Mouse (Mus musculus) gastrocnemius, postnatal 36 days (tissue): ENCODE data around the gene Wipf3. TPM values are rescaled to one million over a fixed set of nuclear protein-coding genes. Genes with fewer than 3 reads are reported as not detected.

Experiments used
- DNase-seq, 2 experiments: peaks; one replicate each; pipeline ENCODE4 v3.0.0; 2022
- intact Hi-C: fragments of 180-260 bp; cut with DNase I; formaldehyde crosslinking; loops from one replicate; pipeline ENCODE4 v1.15.1; 2025
- total RNA-seq, 2 experiments: library from RNA; stranded (reverse); gene quantifications; 2 replicates each; pipeline ENCODE4 v1.2.3; 2021

Gene Wipf3
- total RNA-seq, 2 experiments from 2014 or later: 15.5 to 16.0 TPM

- intact Hi-C loops: loop anchor here (5.0 kb wide), 1 partner anchor 45 kb away; the partner anchor contains the start of gene Wipf3
- no peak for DNase-seq
These were observed 42.5 kb downstream of the Wipf3 start for GRCm38 (mm10) chr6:54471866-54472265.

GRCm38 (mm10) chr6:54472846-54473715 lies 43.7 kb downstream of the Wipf3 start:
- intact Hi-C loops: loop anchor here (5.0 kb wide), 1 partner anchor 46 kb away; the partner anchor contains the start of gene Wipf3
- no peak for DNase-seq

- intact Hi-C loops: no loop called here
- DNase-seq: no peak
These were observed 46.7 kb downstream of the Wipf3 start for GRCm38 (mm10) chr6:54475926-54476667.

DNA sequence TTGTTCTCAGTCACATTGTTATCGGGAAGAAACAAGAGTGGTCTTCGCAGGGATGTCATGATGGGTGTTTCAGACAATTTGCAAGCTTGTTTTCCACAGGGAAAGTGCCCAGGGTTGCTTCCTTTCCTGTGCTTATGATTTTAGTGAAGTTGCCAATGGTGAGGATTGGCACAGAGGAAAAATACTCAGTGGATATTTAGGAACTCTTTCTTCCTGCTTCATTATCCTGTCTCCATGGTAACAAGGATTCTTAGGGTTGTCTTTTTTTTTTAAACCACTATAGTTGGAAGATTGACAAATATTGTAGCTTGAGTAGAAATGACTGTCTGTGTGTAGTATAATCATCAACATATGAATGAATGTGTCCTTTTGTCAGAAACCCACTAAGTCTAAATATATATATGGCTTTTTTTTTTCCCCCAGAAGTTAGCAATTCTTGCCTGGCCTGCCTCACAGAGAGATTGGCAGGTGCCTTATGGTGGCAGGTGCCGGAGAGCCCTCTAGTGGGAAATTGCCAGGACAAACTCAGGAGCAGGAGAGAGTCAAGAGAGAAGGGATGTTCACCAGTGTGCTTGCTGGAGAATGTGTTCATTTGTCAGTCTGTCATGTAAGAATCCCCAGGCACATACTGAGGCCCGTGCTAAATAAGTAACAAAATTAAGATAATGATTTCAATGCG lies 49.4 kb downstream of the Wipf3 start:
- no peak for DNase-seq
- intact Hi-C loops: no loop called here

DNA sequence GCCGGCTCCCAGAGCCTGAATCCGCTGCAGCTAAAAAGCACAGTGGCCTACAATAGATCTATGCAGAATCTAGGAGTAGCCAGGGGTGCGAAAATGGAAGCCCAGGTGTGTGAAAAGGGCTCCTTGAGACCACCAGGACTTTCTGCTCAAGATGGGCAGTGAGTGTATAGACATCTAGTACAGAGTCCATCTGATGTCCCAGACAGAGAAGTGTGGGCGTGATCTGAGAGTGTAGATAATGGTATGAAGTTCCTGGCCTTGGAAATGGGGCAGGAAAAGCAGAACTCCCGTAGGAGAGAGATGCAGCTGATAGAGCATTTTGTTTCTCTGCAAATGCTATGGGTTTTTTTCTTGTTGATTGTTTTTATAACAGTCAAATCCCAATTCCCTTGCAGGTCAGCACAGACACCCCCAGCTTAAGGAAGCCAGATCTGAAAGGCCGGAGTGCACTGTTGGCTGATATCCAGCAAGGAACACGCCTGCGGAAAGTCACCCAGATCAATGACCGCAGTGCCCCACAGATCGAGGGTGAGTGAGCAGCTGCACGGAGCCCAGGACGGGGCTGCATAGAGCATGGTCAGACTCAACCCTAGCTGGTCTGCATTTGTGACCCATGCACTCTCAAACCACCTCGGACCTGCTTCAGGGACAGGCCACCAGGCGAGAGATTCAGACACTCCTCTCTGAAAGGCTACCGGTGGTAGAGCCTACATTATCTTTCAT lies 52.1 kb downstream of the Wipf3 start:
- intact Hi-C loops: no loop called here
- no peak for DNase-seq

DNA sequence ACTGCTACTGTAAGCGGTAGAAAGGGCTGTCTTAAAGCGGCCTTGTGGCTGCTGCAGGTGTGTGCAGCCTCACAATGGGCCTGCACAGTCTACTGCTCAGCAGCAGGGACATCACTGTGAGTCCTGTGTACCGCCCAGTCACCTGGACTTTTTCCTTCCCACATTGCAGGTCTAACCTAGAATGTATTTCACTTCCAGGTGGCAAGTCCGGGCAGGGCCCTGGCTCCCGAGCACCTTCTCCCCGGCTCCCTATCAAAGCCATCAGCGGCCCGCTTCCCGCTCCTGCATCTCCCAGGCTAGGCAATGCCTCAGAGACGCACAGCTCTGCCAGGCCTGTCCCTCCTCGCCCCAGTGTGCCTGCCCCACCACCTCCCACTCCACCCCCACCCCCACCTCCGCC lies 55.6 kb downstream of the Wipf3 start:
- intact Hi-C loops: no loop called here
- no peak for DNase-seq

GRCm38 (mm10) chr6:54485435-54485901 lies 56.1 kb downstream of the Wipf3 start:
- intact Hi-C loops: no loop called here
- DNase-seq: no peak

GRCm38 (mm10) chr6:54485973-54486569 lies 56.7 kb downstream of the Wipf3 start:
- no peak for DNase-seq
- intact Hi-C loops: no loop called here

GRCm38 (mm10) chr6:54491074-54491473 lies 61.7 kb downstream of the Wipf3 start:
- intact Hi-C loops: no loop called here
- DNase-seq: no peak

GRCm38 (mm10) chr6:54494097-54494496 lies 64.7 kb downstream of the Wipf3 start:
- intact Hi-C loops: no loop called here
- DNase-seq: no peak

- intact Hi-C loops: no loop called here
These were observed 65.4 kb downstream of the Wipf3 start for GRCm38 (mm10) chr6:54494612-54495398.

DNA sequence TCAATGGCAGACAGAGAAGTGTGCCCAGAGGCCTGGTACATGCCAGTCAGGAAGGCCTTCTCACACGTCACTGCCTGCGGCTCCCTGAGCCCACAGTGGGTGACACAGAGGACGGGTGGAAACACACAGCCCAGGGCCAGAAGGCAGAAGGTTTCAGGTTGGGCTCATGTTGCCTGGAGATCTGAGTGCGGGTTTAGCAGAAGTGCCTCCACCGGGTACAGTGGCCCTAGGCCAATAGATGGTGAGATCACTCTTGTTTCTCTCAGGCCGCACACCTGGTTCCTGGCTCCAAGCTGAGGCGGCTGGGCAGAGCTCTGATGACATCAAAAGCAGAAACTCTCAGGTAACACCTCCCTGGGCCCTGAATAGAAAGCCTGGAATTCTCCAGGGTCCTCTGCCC lies 66.8 kb downstream of the Wipf3 start:
- no peak for DNase-seq
- intact Hi-C loops: no loop called here

More at GRCm38 (mm10) chr6:54494612-54495398, 65.4 kb downstream of the Wipf3 start:
- no peak for DNase-seq

DNA sequence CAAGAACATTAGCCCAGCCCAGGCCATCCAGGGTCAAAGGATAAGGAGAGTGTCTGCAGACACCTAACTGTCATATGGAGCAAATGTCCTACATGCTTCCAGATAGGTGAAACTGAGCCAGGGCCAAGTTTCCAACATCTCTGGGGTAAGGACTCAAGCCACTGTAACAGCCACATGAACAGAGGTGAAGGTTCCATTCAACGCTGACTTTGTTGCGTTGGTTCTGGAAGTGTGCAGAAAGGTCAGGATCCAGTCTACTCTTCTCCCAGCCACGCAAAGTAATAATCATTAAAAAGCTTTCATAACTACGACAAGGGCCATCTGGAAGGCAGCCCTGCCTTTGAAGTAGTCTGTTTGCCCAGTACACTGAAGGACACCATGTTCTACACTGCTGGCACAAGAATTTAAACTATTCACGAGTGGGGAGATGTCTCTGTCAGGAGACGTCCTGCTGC lies 73.3 kb downstream of the Wipf3 start:
- intact Hi-C loops: no loop called here
- DNase-seq: no peak

GRCm38 (mm10) chr6:54506318-54506717 lies 76.9 kb downstream of the Wipf3 start:
- intact Hi-C loops: no loop called here
- DNase-seq: no peak

DNA sequence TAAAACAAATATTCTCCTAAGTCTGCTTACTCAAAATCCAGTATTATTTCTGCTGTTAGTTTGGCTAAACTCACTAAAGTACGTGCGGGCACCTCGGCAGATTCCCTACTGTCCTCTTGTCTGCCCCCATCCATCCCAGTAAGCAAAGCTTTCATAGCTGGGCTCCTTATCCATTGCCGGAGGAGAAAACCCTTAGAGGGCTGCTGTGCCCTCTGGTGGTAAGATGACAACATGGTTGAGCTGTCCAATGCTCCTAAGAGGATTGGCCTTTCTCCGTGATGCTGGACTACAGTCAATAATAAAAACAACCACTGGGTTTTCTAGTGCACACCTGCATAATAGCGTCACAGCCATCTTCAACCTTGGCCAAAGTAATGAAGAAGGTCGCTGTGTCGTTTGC lies 77.6 kb downstream of the Wipf3 start:
- intact Hi-C loops: loop anchor here (1.0 kb wide), 1 partner anchor 117 kb away; no protein-coding TSS in a partner anchor
- no peak for DNase-seq

DNA sequence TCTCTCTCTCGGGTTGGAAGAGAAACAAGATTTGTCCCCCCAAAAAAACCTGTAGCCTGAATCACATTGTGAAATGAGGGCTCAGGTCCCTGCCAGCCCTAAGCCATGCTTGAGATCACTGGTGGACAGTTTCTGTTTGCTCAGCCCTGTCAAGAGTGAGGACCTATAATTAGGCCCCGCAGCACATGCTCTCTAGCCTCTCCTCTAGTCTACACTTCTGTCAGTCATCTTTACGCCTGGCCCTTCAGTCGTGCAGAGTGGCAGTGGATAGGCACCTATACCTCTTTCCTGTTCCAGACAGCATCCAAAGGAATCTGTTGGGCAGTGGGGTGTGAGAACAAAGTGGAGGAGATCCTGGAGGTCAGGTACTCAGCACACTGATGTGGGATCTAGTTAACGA lies 78.4 kb downstream of the Wipf3 start:
- intact Hi-C loops: loop anchor here (1.0 kb wide), 1 partner anchor 118 kb away; no protein-coding TSS in a partner anchor
- no peak for DNase-seq

GRCm38 (mm10) chr6:54508256-54508793 lies 78.9 kb downstream of the Wipf3 start:
- intact Hi-C loops: no loop called here
- DNase-seq: no peak

GRCm38 (mm10) chr6:54509264-54509663 lies 79.9 kb downstream of the Wipf3 start:
- intact Hi-C loops: no loop called here
- DNase-seq: no peak

DNA sequence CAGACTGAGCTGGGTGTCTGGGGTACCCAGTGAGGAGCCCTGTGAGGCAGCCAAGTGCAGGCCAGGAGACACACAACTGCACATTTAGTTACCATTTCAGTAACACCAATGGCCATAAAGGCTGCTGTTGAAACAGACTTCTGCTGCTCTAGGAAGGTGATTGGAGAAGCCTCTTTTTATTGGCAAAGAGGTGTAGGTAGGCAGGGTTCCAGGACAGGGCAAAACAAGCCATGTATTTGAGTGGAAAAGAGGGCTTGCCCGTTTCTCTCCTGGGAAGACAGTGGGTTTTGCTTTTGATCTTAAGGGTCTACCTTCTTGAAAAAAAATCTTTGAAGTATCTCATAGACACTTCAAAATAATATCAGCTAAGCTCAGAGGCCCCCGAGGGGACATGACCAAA lies 82.9 kb downstream of the Wipf3 start:
- no peak for DNase-seq
- intact Hi-C loops: no loop called here
